In the genomic region with DNA sequence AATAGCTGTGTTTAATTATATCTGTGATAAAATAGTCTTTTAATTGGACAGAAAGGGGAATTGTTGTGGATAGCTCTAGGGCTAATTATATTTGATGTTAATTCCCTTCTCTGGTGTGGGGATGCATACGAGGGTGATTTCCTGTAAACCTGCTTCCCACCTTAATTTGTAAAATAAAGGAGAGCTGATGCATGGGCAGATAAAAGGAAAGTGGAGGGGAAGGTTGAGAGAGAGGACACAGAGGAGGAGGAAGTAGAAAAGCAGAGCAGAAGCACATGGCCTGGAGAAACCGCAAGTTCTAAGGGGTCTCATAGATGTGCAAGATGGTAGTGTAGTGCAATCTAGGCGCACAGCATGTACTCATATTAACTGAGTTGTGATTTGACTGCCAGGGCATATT, we compare ENCODE assay signal across 8 mouse cellular contexts.
"Had no signal": no experiment of that assay in that cellular context is flagged by ENCODE, and none has a peak within 500 bp of the region (broad histone marks: within the 10 kb centered on the region; RNA-seq: fewer than 3 reads in every experiment).

No protein-coding gene starts in this region.

- DNase-seq: liver, postnatal 0 days; lung, adult 2 months; lung, postnatal 14 days; lung, postnatal 36 days; right cerebral cortex, postnatal 14 days; thymus, adult 2 months; thymus, postnatal 25 days; thymus, postnatal 4 days had no signal
